In genomic region chr2:106789694-106790328, GRCm38 (mm10) we compare ENCODE assay signal across 9 mouse cellular contexts.
DNase-seq lines count a peak whose midpoint lies in the region; ATAC-seq and TF ChIP-seq lines count a peak whose summit lies in the region.
"Had no signal": no experiment of that assay in that cellular context is flagged by ENCODE, and none has a peak within 500 bp of the region (broad histone marks: within the 10 kb centered on the region; RNA-seq: fewer than 3 reads in every experiment).

No protein-coding gene starts in this region.

- DNase-seq in heart, postnatal 36 days, result no peak
- DNase-seq in urinary bladder, postnatal 36 days (ENCODE audit: low spot score in 2 of 2), result peak; percentile 36 to 37
- DNase-seq in urinary bladder, postnatal 4 days (ENCODE audit: low spot score in 2 of 2), result no peak
- no peak for DNase-seq in liver, embryonic 11.5 days (ENCODE audit: low spot score)
- DNase-seq in adrenal gland, postnatal 4 days (ENCODE audit: low spot score in 2 of 2), result no peak
- DNase-seq in midbrain, postnatal 0 days (ENCODE audit: low spot score), result no peak
- no peak for DNase-seq in spleen, adult 18-20 months
- DNase-seq: cerebellum, adult 9-10 months had no signal

- 60% methylated on average over 5 of the region's 5 CpGs for WGBS in heart, embryonic 16.5 days
- WGBS in liver, embryonic 11.5 days, result 54% methylated on average over 5 of the region's 5 CpGs
- 69% methylated on average over 5 of the region's 5 CpGs for WGBS in midbrain, postnatal 0 days

- H3K27me3 ChIP-seq in heart, embryonic 16.5 days (ENCODE audit: control insufficient read depth, insufficient read depth, low read length), result no peaks in the 10 kb centered on the region
- H3K27me3 ChIP-seq in liver, embryonic 11.5 days (replicated peaks; ENCODE audit: control insufficient read depth, insufficient read depth, low read length), result no peaks in the 10 kb centered on the region
- no peaks in the 10 kb centered on the region for H3K27me3 ChIP-seq in midbrain, postnatal 0 days (ENCODE audit: insufficient read depth, low read length)

- TF ChIP-seq CTCF in midbrain, postnatal 0 days (IDR thresholded peaks at IDR 0.05), result no peak

- H3K4me3 ChIP-seq in heart, embryonic 16.5 days (ENCODE audit: low read length), result no peak overlapping the region
- no peak overlapping the region for H3K4me3 ChIP-seq in liver, embryonic 11.5 days (ENCODE audit: low read depth, low read length)
- no peak overlapping the region for H3K4me3 ChIP-seq in midbrain, postnatal 0 days (ENCODE audit: low read depth, low read length)

- H3K9ac ChIP-seq in heart, embryonic 16.5 days (ENCODE audit: low read length), result no peak overlapping the region
- H3K9ac ChIP-seq in liver, embryonic 11.5 days (ENCODE audit: low read depth, low read length), result no peak overlapping the region
- H3K9ac ChIP-seq in midbrain, postnatal 0 days (replicated peaks; ENCODE audit: low read length, poor library complexity, severe bottlenecking), result no peak overlapping the region

- no peaks in the 10 kb centered on the region for H3K9me3 ChIP-seq in heart, embryonic 16.5 days (replicated peaks; ENCODE audit: control insufficient read depth, low read length)
- H3K9me3 ChIP-seq in liver, embryonic 11.5 days (ENCODE audit: control insufficient read depth, low read length), result no peaks in the 10 kb centered on the region
- no peaks in the 10 kb centered on the region for H3K9me3 ChIP-seq in midbrain, postnatal 0 days (ENCODE audit: low read length)

- intact Hi-C loops in heart, postnatal 36 days (cut with DNase I), result no loop called here

- 0 out of 2 replicates have a peak overlapping the region, but pooled peaks have one; percentile 44 for H3K27ac ChIP-seq in heart, embryonic 16.5 days (ENCODE audit: low read length)
- H3K27ac ChIP-seq in liver, embryonic 11.5 days (ENCODE audit: low read depth, low read length), result peak overlapping the region; percentile 38; the same call in 1 of the 2 replicates
- H3K27ac ChIP-seq in midbrain, postnatal 0 days (ENCODE audit: low read depth, low read length), result no peak overlapping the region

- H3K36me3 ChIP-seq in heart, embryonic 16.5 days (ENCODE audit: control insufficient read depth, insufficient read depth), result no peaks in the 10 kb centered on the region
- no peaks in the 10 kb centered on the region for H3K36me3 ChIP-seq in liver, embryonic 11.5 days (ENCODE audit: control insufficient read depth, insufficient read depth, low read length)
- no peaks in the 10 kb centered on the region for H3K36me3 ChIP-seq in midbrain, postnatal 0 days (ENCODE audit: insufficient read depth, low read length)

- no peak overlapping the region for H3K4me2 ChIP-seq in heart, embryonic 16.5 days (ENCODE audit: low read depth, low read length)
- H3K4me2 ChIP-seq in liver, embryonic 11.5 days, result no peak overlapping the region
- no peak overlapping the region for H3K4me2 ChIP-seq in midbrain, postnatal 0 days (ENCODE audit: low read depth, low read length, poor library complexity, severe bottlenecking)

- ATAC-seq in heart, embryonic 16.5 days (replicated peaks; ENCODE audit: extremely low read depth, insufficient read depth, low FRiP score), result no peak
- ATAC-seq in liver, embryonic 11.5 days (replicated peaks; ENCODE audit: low FRiP score), result no peak
- ATAC-seq in midbrain, postnatal 0 days (ENCODE audit: low FRiP score), result no peak

- H3K4me1 ChIP-seq in heart, embryonic 16.5 days (ENCODE audit: control insufficient read depth, insufficient read depth, low read length), result peaks cover 15% of the 10 kb centered on the region
- peaks cover 4% of the 10 kb centered on the region; the same call in 1 of the 2 replicates for H3K4me1 ChIP-seq in liver, embryonic 11.5 days (replicated peaks; ENCODE audit: control insufficient read depth, insufficient read depth, low read length)
- no peaks in the 10 kb centered on the region for H3K4me1 ChIP-seq in midbrain, postnatal 0 days (ENCODE audit: insufficient read depth, low read length)

Comparison
In these comparisons a context has a peak if more than half of its experiments do, and no peak if none do; other contexts are left out.
1. DNase-seq: peak in urinary bladder, postnatal 36 days (2 of 2); none in heart, postnatal 36 days (0 of 2), urinary bladder, postnatal 4 days (0 of 2), liver, embryonic 11.5 days (single experiment), adrenal gland, postnatal 4 days (0 of 2), midbrain, postnatal 0 days (single experiment) and spleen, adult 18-20 months (0 of 2).